Mouse (Mus musculus) erythroblast, embryonic 14.5 days (primary cell): Measurements from ENCODE around the gene Sprr3.

Experiments used
- GATA1 ChIP-seq: IDR thresholded peaks from 2 replicates; pipeline ENCODE4 v1.6.1; 2012; ENCODE audit warnings: low read length, inconsistent platforms, mixed read lengths
- TAL1 ChIP-seq: IDR thresholded peaks from 3 replicates; pipeline ENCODE4 v1.6.1; 2012; ENCODE audit warnings: low read length, inconsistent platforms, mixed read lengths

GRCm38 (mm10) chr3:92485863-92486262, 27.3 kb upstream of the Sprr3 start, which contains the start of gene Sprr1a:
- TF ChIP-seq GATA1 (no peak), TAL1 (no peak)
